Mouse (Mus musculus): Measurements from ENCODE around the gene Bnc2.

The Bnc2 gene

DNA sequence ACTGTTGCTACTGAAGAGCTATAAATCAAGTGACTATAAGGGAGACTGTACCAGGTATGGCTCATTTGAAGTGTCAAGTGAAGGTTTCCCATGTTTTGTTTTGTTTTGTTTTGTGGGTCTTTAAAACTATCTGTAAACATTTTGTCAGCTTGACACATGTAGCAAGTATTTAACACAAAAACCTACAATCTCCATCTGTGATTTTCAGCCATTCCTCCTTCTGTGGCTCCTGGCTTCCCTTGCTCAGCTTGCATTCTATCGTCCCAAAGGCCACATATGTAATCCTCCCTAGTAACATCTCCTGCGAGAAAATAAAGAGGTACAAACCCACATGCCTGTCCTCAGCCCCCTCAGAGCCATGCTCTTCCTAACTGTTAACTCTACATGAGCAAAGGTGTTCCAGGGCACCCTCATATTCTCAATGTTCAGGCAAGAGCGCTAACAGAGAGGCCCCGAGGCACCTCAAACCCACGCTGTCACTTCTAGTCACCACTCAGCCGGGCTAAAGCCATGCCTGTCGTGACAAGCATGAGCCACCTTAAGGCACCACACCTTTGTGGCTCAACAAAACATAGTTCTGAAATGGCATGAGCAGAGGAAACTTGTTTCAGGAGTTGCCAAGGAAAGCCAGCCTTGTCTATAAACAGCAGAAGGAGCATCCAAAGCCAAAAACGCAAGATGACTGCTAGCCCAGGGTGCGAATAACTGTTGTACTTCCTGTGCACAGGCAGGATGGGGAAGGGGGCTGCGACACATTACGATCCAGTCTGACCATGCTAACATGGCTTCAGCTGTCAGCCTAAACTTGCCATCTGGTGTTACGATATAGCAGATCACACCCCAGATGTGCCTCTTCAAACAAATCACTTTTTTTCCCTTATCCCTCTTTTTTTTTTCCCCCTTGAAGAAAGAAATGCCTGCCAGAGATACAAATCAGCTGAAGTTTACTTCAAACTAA is 42.0 kb downstream of the Bnc2 start:
- DNase-seq (ENCODE audit: low spot score) = no peak

DNA sequence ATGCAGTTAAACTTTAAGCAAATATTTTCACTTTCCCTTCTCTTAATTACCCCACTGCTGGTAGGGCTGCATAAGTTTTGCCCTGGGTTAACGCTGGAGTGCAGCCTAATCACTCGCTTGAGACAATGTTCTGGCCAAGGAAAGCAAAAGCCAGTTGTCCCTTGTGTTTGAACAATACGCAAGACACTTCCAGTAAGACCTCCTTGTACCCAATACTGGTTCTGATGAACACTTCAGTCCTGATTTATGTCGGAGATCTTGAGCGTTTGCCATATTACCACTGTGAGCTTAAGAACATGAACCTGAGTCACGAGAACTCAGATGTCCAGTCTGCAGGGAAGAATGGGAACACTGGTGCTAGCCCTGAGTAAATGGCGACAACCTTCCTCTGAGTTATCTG is 47.5 kb downstream of the Bnc2 start:
- DNase-seq (ENCODE audit: low spot score) = no peak

DNA sequence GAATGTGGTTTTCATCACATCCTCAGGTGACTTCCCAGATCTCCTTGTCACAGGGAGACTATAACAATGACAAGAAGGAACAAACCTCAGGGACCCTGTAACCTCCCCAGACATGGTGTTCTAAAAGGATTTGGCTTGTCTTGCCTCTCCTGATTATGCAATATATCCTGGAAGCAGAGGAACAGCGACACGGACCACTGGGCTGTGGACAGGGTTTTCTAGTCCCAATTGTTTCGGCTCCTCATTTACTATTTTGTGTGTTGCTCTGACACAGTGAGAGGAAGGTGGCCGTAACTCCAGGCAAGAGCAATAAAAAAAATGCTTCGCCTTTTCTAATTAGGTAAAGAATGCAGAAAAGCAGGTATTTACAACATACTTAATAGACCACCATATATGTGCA is 51.8 kb downstream of the Bnc2 start:
- DNase-seq (ENCODE audit: low spot score) = no peak

DNA sequence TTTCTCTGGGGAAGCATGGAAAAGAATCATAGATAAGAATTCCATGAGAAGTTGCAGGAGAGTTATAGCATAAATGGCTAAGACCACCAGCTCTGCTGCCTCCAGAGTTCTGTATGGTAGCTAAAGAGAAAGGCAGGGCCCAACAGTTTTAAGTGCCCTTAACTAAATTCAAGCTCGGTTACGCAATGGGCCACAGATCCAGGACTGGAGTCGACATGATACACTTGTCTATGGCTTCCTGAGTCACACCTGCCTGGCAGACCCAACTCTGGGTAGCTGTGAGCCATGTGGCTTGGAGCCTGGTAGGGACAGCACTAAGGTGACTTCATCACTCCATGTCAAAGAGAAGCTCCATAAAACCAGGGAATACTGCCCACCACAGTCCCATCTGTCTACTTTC is 53.3 kb downstream of the Bnc2 start:
- DNase-seq (ENCODE audit: low spot score) = no peak

DNA sequence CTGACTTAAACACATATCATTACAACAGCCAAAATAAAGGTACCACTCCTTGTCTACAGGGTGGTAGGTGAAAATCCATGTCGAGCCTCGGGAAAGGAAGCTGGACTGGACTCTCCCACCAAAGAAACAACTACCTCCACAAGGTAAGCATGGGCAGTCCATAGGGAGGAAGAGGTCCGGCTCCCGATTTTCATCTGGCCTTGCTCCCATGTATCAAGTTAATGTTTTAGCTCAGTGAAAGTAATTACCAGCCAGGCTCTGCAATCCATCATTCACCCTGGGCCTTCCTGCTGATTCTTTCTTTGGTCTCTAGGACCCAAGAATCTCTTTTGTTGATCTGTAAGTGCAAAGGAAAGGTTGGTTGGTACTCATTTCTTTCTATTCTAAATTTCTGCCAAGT is 65.2 kb downstream of the Bnc2 start:
- no peak for DNase-seq (ENCODE audit: low spot score)

DNA sequence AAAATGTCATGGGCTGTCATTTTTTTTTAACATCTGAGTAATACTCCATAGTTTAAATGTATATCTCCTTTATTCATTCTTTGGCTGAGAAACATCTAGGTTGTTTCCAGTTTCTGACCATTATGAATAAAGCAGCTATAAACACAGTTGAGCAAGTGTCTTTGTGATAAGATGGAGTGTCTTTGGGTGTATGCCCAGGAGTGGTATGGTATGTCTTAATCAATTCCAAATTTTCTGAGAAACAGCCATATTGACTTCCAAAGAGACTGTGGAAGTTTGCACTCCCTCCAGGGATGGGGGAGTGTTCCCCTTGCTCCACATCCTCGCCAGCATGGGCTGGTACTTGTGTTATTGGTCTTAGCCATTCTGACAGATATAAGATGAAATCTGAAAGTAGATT is 70.6 kb downstream of the Bnc2 start:
- DNase-seq (ENCODE audit: low spot score) = no peak

DNA sequence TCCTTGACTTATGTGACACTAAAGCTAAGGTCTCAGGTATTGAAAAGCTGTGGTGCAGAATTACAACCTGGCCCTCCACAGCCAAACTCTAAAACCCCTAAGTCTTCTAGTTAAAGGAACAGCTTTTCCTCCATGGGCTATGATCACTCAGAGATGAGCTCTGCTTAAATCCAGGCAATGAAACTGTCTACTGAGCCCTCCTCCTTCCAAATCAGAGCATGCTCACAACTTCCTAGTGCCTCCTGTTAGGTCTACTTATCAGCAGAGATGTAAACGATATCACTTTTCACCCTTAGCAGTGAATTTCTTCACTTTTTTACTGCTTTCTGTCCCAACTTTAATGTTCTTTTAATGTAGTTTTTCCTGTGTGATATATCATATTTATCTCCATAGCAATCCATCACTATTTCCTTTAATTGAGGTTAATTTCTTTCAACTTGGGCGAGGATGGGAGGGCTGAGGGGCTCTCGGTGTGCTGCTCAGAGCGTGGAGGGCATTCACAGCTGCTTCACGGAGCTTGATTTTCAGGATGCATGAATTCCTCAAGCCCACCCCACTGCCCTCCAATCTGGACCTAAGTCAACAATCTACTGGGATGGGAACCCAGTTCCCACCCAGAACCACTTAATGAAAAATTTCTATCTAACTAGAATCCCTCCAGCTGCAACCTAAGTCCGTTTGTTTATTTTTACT is 94.7 kb downstream of the Bnc2 start:
- no peak for DNase-seq (ENCODE audit: low spot score)

DNA sequence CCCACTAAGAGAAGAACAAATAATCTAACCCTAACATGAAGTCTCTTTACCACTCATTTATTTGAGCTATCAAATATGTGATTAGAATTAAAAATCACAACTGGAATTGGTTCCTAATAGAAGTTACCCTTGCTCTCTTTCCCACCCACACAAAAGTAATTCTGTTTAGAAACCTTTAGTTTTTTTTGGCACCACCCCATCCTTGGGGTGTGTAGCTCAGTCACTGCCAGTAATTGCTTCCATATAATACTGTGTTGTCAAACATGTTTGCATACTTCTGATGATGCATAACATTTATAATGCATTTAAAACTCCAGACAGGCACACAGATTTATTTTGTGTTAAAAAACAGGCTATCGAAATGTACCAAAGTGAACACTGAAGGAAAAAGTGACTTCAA is 96.8 kb downstream of the Bnc2 start:
- DNase-seq (ENCODE audit: low spot score) = no peak

DNA sequence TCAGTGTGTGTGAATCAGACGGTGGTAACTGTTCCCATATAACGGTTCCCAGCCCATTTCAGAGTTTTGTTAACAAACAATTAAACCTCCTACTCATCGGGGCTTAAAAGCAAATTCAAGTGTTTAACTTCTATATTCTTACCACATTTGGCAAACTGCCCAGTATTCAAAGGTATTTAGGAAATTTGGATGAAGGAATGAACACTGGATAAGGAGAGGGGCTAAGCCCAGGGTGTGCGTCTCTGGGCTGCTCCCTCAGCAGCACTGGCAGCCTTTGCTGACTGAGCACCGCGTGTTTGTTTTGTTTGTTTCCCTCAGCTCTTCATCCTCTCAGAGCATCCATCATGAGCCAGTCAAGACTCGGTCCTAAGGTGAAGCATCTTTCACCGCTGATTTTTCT is 109.0 kb downstream of the Bnc2 start:
- no peak for DNase-seq (ENCODE audit: low spot score)

DNA sequence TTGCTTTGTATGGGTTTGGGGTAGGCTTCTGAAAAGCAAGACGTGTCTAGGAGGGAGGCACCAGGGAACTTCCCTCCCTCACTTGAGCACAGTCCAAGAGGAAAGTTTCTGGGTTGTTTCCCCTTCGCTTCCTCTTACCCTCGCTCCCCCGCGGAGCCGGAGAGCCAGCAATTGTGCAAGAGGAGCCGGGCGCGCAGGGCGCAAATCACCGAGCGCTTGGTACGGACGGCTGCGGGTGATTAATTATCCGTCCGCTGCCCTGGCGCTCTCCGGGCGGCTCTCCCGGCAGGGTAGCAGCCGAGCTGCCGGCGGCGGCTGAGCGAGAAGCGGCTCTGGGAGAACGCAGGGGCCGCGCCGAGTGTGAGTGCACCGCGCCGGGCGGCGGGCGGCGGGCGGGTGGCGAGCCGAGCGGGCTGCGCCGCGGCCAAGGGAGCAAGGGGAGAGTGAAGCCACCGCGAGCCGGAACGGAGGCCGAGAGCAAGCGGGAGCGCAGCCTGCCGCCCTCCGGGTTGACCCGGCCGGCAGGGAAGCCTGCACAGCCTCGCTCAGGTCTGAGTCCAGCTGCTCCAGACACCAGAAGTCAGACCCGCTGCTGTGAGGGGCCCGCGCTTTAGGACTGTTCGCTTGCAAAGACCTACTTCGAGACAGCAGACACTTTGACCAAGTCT is 129.7 kb downstream of the Bnc2 start:
- DNase-seq (ENCODE audit: low spot score) = peak; percentile 71

DNA sequence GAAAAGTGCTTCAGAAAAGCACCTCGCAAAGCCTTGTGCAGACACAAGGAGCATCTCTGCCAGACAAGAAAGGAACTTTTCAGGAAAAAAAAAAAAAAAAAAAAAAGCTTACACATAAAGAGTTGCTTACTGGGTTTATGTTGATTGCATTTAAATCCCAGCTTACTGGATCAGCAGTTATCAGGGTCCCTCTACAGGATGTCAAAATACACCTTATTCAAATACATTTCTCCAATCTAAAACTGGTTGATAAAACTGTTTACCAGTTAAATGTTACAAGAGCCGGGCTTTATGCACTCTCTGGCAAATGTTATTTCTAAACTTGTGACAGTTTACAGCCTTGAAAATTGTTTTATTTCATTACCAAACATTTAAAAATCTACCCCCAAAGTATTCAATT is 130.4 kb downstream of the Bnc2 start:
- DNase-seq (ENCODE audit: low spot score) = no peak

DNA sequence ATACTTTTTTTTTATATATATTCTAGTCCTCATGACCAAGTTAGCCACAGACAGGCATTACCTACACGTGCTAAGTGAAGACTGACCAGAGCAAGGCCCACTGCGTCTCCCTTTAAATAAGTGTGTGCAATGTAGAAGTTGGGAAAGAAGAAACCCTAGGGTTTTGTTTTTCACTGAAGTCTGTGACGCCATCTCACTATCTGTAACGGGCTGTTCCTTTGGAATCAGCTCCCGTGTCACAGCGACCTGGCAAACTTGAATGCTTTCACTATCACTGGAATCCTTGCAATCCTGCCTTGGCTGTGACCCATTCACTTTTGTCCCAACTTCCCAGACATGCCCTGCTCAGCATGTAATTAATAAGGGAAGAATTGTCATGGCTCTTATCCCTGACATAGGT is 134.5 kb downstream of the Bnc2 start:
- DNase-seq (ENCODE audit: low spot score) = no peak

DNA sequence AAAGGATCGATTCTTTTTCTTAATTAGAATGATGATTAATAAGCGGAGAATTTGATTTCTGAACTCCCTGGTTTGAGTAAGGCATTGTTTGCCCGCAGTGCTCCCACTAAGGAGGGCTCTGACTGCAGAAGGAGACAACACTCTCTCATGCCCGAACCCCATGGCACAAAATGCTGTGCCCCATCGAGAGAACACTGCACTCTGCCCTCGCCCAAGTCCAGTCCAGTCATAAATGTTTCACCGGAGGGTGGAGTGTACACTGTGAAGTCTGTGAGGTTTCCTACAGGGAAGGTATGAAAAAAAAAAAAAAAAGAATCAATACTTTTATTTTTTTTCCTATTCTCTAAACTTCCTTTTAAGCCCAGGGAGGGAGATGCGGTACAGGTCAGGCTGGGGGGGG is 135.7 kb downstream of the Bnc2 start:
- DNase-seq (ENCODE audit: low spot score) = no peak

DNA sequence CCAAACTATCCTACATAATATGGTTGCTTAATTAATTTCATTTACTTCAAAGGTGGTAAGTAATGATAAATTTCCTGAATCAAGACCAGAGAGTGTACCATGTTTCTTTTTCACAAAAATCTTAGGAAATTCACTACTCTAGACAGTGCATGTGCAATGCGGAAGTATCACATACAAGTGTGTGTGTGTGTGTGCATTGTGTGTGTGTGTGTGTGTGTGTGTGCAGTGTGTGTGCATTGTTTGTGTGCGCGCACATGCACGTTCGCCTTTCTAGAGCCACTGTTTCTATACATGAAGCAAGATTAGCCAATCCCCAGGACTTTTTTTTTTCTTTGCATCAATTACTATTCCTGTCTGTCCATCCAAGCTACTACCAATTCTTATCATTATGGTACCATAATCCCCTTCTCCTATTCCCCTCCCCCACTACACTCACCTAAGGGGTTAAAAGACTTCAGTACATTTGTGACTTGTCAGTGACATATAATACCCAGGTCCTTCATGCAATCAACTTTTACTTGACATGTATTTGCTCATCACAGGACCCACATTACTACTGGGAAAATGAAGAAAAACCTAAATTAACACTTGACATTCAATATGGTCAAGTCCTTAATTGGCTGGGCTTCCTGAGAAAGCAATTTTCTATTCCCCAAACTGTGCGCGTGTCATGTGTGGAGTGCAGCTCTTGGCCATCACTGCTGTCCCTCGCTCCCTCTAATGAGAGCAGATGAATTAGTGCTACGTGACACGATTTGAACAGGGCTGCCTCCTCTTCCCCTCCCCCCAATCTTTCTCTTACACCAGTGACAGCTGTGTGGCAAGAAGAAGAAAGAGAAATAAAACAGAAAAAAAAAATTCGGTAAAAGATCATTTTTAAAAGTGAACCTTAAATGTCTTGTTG is 145.9 kb downstream of the Bnc2 start:
- DNase-seq (ENCODE audit: low spot score) = no peak

DNA sequence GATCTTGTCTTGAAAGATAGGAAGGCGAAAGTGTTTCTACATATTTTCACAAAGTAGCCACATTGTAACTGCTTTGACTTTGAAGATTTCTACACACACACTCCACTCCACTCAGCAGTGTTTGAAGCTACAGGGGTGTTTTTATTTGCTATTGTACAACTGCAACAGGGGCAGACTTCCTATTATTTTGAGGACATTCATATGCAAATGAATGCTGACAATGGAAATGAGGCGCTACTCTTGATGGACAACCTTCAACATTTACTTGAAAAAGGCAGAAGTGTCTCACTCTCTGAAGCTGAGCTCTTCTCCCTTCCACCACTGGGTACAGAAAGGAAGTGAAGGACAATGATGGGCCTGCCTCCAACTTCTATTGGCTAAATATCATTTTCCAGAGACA is 146.7 kb downstream of the Bnc2 start:
- DNase-seq (ENCODE audit: low spot score) = no peak

DNA sequence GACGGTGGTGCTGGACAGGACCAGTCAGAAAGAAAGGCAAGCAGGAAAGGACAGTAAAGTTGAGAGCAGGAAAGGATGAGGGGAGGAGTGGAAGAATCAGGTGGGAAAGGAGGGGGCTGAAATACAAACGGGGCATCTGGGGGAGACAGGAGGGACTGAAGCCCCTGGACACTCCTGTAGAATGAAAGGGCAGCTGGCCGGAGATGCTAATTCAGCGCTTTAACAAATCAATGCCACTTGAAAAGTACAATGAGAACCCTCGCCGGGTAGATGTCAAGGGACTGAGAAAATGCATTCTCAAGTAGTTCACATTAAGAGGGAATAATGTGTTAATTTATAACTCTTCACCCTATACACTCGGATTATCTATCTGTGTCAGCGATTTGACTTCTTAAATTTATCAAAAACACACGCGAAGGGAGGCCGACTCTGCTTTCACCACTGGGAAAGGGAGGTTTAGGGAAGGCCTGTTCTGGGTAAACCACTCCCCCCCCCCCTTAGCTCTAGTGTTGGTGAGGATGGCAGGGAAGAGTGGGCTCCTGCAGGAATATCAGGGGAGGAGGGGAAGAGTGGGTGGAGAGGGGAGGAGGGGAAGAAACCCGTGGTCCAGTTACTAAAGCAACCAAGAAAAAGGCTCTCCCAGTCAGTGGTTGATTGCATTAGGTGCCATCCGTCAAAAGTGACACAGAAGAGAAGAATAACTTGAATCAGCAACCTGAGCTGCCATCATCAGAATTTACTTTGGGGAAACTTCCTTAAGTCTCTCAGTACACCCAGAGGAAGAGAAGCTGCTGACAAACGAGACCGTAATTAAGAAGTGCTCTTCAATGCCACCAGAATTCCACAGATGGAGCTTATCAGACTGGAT is 147.8 kb downstream of the Bnc2 start:
- DNase-seq (ENCODE audit: low spot score) = no peak

DNA sequence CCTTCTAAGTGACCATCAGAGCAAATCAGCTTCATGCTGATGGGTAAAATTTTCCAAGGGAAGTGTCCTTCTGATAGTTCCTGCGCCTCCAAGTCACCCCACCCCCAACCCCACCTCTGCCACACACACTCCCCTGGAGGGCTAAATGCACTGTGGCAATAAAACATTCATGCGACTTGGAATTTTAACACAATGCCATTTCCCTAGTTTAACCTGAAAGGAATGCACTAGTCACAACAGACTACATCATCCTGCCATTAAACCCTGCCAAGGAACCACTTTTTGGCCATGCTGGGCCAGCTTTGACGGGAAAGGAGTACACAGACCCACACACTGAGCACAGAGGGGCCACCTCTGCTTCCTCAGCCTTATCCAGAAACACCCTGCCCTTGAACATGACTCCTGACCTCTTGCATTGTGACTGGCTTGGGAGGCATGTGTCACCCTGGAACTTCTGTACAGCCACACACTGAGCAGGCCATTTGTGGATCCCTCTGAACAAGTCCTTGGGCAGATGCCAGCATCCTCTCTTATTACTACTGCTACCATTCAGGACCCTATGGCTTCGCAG is 151.3 kb downstream of the Bnc2 start:
- DNase-seq (ENCODE audit: low spot score) = peak; percentile 14

DNA sequence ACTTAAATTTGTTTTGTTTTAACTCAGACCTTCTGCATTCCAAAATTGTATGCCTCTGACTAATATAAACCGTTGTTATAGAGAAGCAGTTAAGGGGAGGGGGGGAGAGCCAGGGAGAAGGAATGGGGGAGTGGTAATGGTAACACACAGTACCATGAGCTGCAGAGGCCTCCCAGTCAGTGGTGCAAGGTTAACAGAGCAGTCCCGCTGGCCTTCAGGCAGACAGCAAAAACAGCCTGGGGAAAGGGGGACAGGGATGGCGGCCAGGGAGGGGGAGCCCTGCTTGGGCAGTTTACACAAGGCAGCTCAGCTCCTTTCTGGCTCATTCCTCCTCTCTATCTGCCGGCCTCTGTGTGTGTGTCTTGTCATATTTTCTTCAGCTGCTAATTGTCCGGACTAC is 151.9 kb downstream of the Bnc2 start:
- peak; percentile 26 for DNase-seq (ENCODE audit: low spot score)

DNA sequence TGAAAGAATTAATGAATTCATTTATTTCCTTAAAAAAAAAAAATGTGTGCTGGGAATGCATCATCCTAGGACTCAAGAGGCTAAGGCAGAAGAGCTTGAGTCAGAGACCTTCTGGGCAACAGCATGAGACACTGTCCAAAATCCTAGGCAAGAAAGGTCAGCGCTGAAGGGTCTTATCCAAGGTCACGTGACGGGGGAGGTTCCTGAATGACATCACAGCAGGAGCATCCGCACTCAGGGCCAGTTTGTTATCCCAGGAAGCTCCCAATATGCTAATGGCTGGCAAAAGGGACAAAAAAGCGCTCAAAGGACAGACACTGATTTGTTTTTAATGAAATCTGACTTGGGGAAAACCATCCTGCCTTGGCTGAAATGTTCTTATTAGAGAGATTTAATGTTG is 153.5 kb downstream of the Bnc2 start:
- DNase-seq (ENCODE audit: low spot score) = no peak

DNA sequence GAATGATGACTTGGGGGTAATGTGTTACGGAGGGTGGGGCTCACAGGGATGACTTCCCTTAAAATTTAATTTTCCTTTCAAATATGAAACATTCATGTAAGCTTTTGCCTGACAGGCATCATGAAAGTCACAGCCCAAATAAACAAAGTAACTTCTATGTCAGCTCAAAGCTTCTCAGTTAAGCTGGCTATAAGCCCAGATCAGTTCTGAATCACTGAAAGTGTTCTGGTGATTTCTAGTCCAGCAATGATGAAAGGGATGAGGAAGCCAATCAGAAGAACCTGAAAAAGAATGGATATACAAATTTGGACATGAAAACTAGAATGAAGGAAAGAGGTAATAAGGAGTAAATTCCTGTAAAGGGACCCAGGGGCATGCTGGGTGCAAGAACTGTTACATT is 164.6 kb downstream of the Bnc2 start:
- no peak for DNase-seq (ENCODE audit: low spot score)

DNA sequence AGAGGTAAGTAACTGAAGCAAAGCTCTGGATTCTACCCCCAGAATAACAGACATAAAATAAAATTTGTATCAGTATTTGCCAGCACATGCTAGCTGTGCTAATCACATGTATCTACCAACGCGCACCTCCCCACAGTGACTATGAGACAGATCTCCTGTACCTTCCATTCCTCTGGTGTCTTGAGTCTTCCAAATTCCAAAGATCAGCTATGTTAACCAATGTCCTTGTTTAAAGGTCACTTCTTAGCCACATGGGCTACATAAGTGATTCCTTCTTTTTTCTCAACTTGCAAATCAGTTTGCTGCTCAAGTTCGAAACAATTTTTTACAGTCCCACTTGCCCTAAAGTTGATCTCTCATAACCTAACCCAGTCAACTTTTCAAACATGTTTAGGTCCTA is 167.5 kb downstream of the Bnc2 start:
- DNase-seq (ENCODE audit: low spot score) = no peak

Data from urinary bladder, postnatal 14 days (tissue).